Mouse (Mus musculus): ENCODE measurements around the gene Vmn1r210. TPM values are rescaled to one million over a fixed set of nuclear protein-coding genes. Genes with fewer than 3 reads are reported as not detected.
"Not testable (repeated sequence)": the region's sequence is repeated elsewhere in the genome, so short reads cannot be mapped to it uniquely, and the experiment has no call there.

Gene Vmn1r210
- total RNA-seq (2021), result not detected
- long read RNA-seq, experiment 1, result 0 reads
- long read RNA-seq, experiment 2, result 0 reads

GRCm38 (mm10) chr13:22831248-22831647 is at the start of gene Vmn1r210:
Gene Vmn1r210, minus strand, starts transcription at chr13:22831348.
- no peak for DNase-seq

DNA sequence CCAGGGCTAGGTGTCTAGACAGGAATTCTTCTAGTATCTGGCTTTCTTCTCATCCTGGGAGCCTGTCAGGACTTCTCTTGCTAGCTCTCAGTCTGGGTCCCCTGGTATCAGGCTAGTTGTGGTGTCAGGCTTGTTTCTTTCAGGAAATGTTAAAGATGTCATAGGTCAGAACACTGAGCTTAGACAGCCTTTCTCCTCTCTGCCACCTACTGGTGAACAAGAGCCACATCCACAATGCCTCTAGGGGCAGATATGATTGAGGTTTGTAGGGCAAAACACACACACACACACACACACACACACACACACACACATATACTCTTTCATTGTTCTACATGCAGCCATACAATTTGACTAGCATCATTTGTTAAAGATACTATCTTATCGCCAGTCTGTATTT is 48.1 kb upstream of the Vmn1r210 start:
- no peak for DNase-seq

GRCm38 (mm10) chr13:22857461-22857860 is 26.3 kb upstream of the Vmn1r210 start, which contains the start of gene Vmn1r211:
Gene Vmn1r211, minus strand, starts transcription at chr13:22857561.
- no peak for DNase-seq

DNA sequence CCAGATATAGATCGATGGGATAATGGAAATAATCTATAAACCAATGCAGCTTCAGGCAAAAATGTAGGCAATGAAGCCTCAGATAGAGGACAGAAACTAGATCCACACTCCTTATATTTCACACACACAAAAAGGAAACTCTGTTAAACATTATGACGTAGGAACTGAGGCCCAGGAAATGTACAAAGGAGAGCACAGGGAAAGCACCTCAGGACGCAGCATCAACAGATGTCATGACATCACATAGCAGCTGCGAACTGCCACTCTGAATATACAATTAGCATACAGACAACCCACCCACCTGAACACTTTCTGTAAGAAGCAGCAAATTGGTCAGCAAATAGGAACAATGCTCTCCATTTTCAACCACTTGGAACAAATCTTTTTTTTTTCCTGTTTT is 23.6 kb upstream of the Vmn1r210 start:
- DNase-seq, result no peak

GRCm38 (mm10) chr13:22846798-22847197 is 15.7 kb upstream of the Vmn1r210 start:
- DNase-seq, result no peak

DNA sequence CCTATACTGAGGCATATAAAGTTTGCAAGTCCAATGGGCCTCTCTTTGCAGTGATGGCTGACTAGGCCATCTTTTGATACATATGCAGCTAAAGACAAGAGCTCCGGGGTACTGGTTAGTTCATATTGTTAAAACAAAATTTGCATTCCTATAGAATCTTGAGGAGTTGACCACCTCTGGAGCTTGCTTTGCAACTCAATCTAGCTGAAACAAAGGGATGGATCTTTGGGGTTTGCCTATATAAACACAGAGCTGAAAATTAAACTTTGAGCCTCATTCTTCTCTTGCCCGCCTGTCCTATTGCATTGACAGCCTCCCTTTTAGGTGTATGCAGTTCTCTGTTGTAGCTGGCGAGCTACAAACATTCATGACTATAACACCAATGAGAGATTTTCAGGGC is 13.2 kb upstream of the Vmn1r210 start:
- DNase-seq, result not testable (repeated sequence)

DNA sequence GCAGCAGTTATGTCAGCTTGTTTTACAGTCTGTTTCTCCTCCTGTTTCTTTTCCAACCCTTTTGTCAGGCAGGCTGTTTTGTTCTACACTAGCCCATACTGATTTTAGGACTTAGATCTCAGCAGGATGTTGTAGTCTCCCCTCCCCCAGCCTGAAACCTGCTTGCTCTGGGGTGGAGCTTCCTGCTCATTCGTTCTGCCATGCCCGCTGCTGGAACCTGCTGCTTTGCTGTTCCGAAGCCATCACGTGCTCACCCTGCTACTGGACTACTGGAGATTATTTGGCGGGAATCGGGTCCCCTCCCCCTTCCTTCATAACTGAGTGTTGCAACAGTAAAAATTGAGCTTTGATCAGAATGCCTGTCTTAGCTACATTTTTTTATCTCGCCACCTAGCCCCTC is 1.8 kb downstream of the Vmn1r210 start:
- not testable (repeated sequence) for DNase-seq

- not testable (repeated sequence) for DNase-seq
These were observed 9.5 kb downstream of the Vmn1r210 start for GRCm38 (mm10) chr13:22821601-22822000.

DNA sequence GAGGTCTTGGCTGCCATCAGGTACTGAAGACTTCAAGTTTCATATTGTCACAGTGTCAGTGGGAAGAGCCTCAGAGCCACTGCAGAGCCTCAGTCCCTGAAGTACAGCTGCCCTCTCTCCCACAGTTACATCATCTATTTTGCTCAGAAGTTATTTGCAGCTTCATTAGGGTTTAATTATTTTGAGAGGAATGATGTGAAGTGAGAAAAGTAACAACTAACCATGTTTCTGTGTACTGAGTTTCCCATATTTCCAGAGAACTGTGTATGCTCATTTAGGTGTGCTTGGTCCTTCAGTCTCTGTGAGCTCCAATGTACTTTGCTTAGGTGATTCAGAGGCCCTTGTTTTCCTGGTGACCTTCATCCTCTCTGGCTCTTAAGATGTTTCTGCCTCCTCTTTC is 21.6 kb downstream of the Vmn1r210 start, which contains the start of gene Vmn1r209:
Gene Vmn1r209, minus strand, starts transcription at position 101 of the 400 bp plus-strand sequence.
- not testable (repeated sequence) for DNase-seq

DNA sequence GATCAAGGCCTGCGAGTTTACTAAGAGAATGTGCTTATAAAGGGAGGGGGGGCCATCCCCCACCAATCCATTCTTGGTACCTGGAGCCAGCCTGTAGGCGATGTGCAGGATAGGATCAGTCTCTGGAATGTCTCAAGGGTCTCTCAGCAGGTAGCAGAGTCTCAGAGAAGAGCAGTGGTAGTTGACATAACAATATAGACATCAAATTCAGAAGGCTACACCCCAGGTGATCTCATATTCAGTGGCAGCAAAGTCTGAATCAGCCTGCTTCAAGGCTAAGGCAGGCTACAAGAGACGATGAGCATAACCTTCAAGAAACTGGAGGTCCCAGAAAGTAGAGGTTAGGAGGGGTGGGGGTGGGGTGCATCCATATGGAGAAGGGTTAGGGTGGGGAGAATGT is 43.1 kb downstream of the Vmn1r210 start:
- DNase-seq, result not testable (repeated sequence)

GRCm38 (mm10) chr13:22784159-22784558 is 47.0 kb downstream of the Vmn1r210 start:
- not testable (repeated sequence) for DNase-seq

GRCm38 (mm10) chr13:22777300-22777699 is 53.8 kb downstream of the Vmn1r210 start, which contains the start of gene Vmn1r208:
Gene Vmn1r208, minus strand, starts transcription at chr13:22777400.
- DNase-seq, result not testable (repeated sequence)

Other genes with a start within 250 kb of the Vmn1r210 start
- gene Vmn1r205, start 238.3 kb downstream of the Vmn1r210 start, total RNA-seq (2021), result not detected
- gene Vmn1r206, start 207.1 kb downstream of the Vmn1r210 start, total RNA-seq (2021), result not detected
- gene Vmn1r207-ps, start 101.7 kb downstream of the Vmn1r210 start, total RNA-seq (2021), result not detected
- not detected for gene Vmn1r208, start 53.9 kb downstream of the Vmn1r210 start, total RNA-seq (2021)
- gene Vmn1r209, start 21.7 kb downstream of the Vmn1r210 start, total RNA-seq (2021), result not detected
- not detected for gene Vmn1r211, start 26.2 kb upstream of the Vmn1r210 start, total RNA-seq (2021)
- gene Vmn1r212, start 52.9 kb upstream of the Vmn1r210 start, total RNA-seq (2021), result not detected
- gene Vmn1r213, start 176.3 kb upstream of the Vmn1r210 start, total RNA-seq (2021), result not detected
- not detected for gene Vmn1r214, start 199.1 kb upstream of the Vmn1r210 start, total RNA-seq (2021)
- gene Vmn1r215, start 236.7 kb upstream of the Vmn1r210 start, total RNA-seq (2021), result not detected